In the genomic region with DNA sequence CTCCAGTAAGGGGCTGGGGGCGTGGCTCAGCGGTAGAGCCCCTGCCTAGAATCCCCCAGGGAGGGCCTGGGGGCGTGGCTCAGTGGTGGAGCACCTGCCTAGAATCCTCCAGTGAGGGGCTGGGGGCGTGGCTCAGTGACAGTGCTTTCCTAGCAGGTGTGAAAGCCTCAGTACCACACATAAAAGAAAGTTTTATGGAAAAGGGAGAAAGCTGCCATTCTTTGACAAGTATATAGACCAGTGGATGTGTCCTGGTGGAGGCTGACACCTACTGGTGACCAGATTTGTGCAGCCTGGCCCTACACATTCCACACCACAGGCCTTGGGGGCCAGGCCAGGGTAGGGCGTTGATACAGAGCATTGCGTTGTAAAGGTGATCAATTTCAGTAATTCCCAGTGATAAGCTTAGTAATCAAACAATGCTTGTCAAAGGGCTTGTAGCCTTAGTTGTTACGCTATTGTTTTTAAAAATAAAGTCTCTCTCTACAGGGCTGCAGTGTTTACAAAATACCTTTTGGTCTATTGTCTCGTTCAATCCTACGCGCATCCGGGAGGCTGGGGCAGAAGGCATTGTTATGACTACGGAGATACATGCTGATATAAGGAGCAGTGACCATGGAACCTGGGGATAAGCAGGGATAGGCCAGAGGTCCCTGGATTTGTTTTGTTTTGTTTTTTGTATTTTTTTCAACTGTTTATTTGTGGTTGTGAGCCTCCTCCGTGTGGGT, we compare ENCODE assay signal across 8 mouse cellular contexts. TPM values are rescaled to one million over a fixed set of nuclear protein-coding genes. Genes with fewer than 3 reads are reported as not detected.
DNase-seq lines count a peak whose midpoint lies in the region; ATAC-seq lines count a peak whose summit lies in the region.

No protein-coding gene starts in this region.

- intact Hi-C loops in heart, postnatal 25 days (cut with DNase I), result loop anchor here (2.0 kb wide), 2 partner anchors 66 to 94 kb away; no protein-coding TSS in a partner anchor

- no peak overlapping the region for H3K4me3 ChIP-seq in neural tube, embryonic 15.5 days (replicated peaks)

- 86% methylated on average over 13 of the region's 13 CpGs for WGBS in neural tube, embryonic 15.5 days

- no peak overlapping the region for H3K9ac ChIP-seq in neural tube, embryonic 15.5 days (replicated peaks)

- ATAC-seq in hematopoietic stem cell, adult 5-6 weeks (replicated peaks in 1 of 2; ENCODE audit: insufficient read depth in 1 of 2, low FRiP score in 2 of 2, low TSS enrichment in 1 of 2, low read depth in 1 of 2, poor library complexity in 2 of 2, severe bottlenecking in 2 of 2), result 0 out of 4 replicates have a peak, but pooled peaks have one; percentile 46 to 47
- ATAC-seq in megakaryocyte, adult 5-6 weeks (ENCODE audit: poor library complexity, severe bottlenecking), result peak; percentile 88
- ATAC-seq in neural tube, embryonic 15.5 days (ENCODE audit: low FRiP score), result no peak

- DNase-seq in heart, adult 18-20 months, result peak; percentile 44 to 54
- DNase-seq in heart, postnatal 25 days (ENCODE audit: low spot score), result no peak
- DNase-seq in A20 (ENCODE audit: low read depth, low spot score), result peak; percentile 47
- DNase-seq in ZHBTc4 (ENCODE audit: low read depth, low spot score), result peak; percentile 91
- DNase-seq in urinary bladder, postnatal 36 days (ENCODE audit: low spot score in 2 of 2), result no peak

- H3K4me2 ChIP-seq in neural tube, embryonic 15.5 days, result no peak overlapping the region

- no peak overlapping the region; the same call in 1 of the 2 replicates for H3K27ac ChIP-seq in neural tube, embryonic 15.5 days (replicated peaks)

- H3K9me3 ChIP-seq in neural tube, embryonic 15.5 days (replicated peaks), result no peaks in the 10 kb centered on the region

- no peaks in the 10 kb centered on the region for H3K36me3 ChIP-seq in neural tube, embryonic 15.5 days

- H3K27me3 ChIP-seq in neural tube, embryonic 15.5 days (replicated peaks), result no peaks in the 10 kb centered on the region

- H3K4me1 ChIP-seq in neural tube, embryonic 15.5 days, result peaks cover 17% of the 10 kb centered on the region

RNA-seq across cellular contexts. Expression of a gene that starts 50.6 kb away (rescaled TPM):
- total RNA-seq in heart, adult 18-20 months (2021), result 10 to 100 TPM; 19.9 to 24.4 TPM
- 10 to 100 TPM; 30.0 to 36.0 TPM for total RNA-seq in heart, postnatal 25 days (2021)
- 16.8 and 27.7 TPM in 2 replicates for total RNA-seq in hematopoietic stem cell, adult 5-6 weeks (2017)
- 21.6 and 28.9 TPM in 2 replicates for total RNA-seq in megakaryocyte, adult 5-6 weeks (2015)
- total RNA-seq in megakaryocyte, adult 5-6 weeks (2017), result 34.7 and 39.9 TPM in 2 replicates
- 37.8 and 41.2 TPM in 2 replicates for polyA plus RNA-seq in neural tube, embryonic 15.5 days (2015; fragmentation: Nextera tagmentation; extraction: Ambion mirVana)

Comparison
In these comparisons a context has a peak if more than half of its experiments do, and no peak if none do; other contexts are left out.
1. DNase-seq: peak in heart, adult 18-20 months (2 of 2), A20 (single experiment) and ZHBTc4 (single experiment); none in heart, postnatal 25 days (single experiment) and urinary bladder, postnatal 36 days (0 of 2).